Mouse (Mus musculus) ES-Bruce4 (cell line): ENCODE data around the gene Rapgefl1.

Source experiments
- CTCF ChIP-seq: IDR thresholded peaks from one replicate; pipeline ENCODE4 v1.8.1; 2011; ENCODE audit warnings: low read depth, low read length
- EP300 ChIP-seq: IDR thresholded peaks from 2 replicates; pipeline ENCODE4 v1.6.1; 2011; ENCODE audit warnings: low read depth, low read length; ENCODE audit not compliant: insufficient read depth
- POLR2A ChIP-seq: IDR thresholded peaks from one replicate; pipeline ENCODE4 v1.8.1; 2011; ENCODE audit warnings: low read length; ENCODE audit not compliant: insufficient read depth

DNA sequence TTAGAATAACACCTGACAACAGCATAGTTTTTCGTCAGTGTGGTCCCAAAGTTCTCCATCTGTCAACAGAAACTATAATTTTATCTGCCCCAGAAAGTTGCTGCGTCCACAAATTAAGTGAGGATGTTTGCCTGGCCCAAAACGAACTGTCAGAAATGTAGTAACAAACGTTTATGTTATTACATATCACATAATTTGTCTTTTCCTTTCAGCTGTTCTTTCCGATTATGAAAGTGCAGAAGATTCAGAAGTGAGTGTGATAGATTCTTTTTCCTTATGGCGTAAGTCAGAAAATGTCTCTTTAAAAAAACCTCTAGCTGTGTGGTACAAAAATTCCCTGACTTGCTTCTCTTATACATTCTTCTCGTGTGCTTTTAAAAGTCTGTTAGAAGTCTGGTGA, 25.9 kb upstream of the Rapgefl1 start:
- TF ChIP-seq POLR2A (no peak), EP300 (no peak), CTCF (no peak)
